Mouse (Mus musculus): Measurements from ENCODE around the gene Ndufs8.

Gene Ndufs8

GRCm38 (mm10) chr19:3904363-3904675, 8.3 kb downstream of the Ndufs8 start:
- DNase-seq (ENCODE audit: low read depth), result no peak

GRCm38 (mm10) chr19:3903648-3904362, 8.8 kb downstream of the Ndufs8 start:
- no peak for DNase-seq (ENCODE audit: low read depth)

GRCm38 (mm10) chr19:3902966-3903365, 9.6 kb downstream of the Ndufs8 start:
- no peak for DNase-seq (ENCODE audit: low read depth)

GRCm38 (mm10) chr19:3899618-3900017, 13.0 kb downstream of the Ndufs8 start:
- DNase-seq (ENCODE audit: low read depth), result no peak

- no peak for DNase-seq (ENCODE audit: low read depth)
Observed at GRCm38 (mm10) chr19:3898952-3899351, 13.6 kb downstream of the Ndufs8 start.

GRCm38 (mm10) chr19:3897557-3897956, 15.0 kb downstream of the Ndufs8 start:
- DNase-seq (ENCODE audit: low read depth), result no peak

- DNase-seq (ENCODE audit: low read depth), result no peak
Observed at GRCm38 (mm10) chr19:3896208-3896607, 16.4 kb downstream of the Ndufs8 start.

GRCm38 (mm10) chr19:3895171-3895631, 17.4 kb downstream of the Ndufs8 start:
- DNase-seq (ENCODE audit: low read depth), result no peak

GRCm38 (mm10) chr19:3894294-3894693, 18.3 kb downstream of the Ndufs8 start:
- DNase-seq (ENCODE audit: low read depth), result no peak

- no peak for DNase-seq (ENCODE audit: low read depth)
Observed at GRCm38 (mm10) chr19:3893545-3894116, 18.9 kb downstream of the Ndufs8 start.

GRCm38 (mm10) chr19:3890181-3890580, 22.4 kb downstream of the Ndufs8 start:
- DNase-seq (ENCODE audit: low read depth), result no peak

- no peak for DNase-seq (ENCODE audit: low read depth)
Observed at GRCm38 (mm10) chr19:3889096-3889495, 23.5 kb downstream of the Ndufs8 start.

- DNase-seq (ENCODE audit: low read depth), result no peak
Observed at GRCm38 (mm10) chr19:3884325-3884990, 28.1 kb downstream of the Ndufs8 start.

- no peak for DNase-seq (ENCODE audit: low read depth)
Observed at GRCm38 (mm10) chr19:3882214-3882613, 30.4 kb downstream of the Ndufs8 start.

- DNase-seq (ENCODE audit: low read depth), result no peak
Observed at GRCm38 (mm10) chr19:3880054-3880848, 32.3 kb downstream of the Ndufs8 start.

- DNase-seq (ENCODE audit: low read depth), result no peak
Observed at GRCm38 (mm10) chr19:3875045-3875444, 37.5 kb downstream of the Ndufs8 start.

- DNase-seq (ENCODE audit: low read depth), result no peak
Observed at GRCm38 (mm10) chr19:3872373-3872772, 40.2 kb downstream of the Ndufs8 start.

- DNase-seq (ENCODE audit: low read depth), result no peak
Observed at GRCm38 (mm10) chr19:3871468-3871867, 41.1 kb downstream of the Ndufs8 start.

GRCm38 (mm10) chr19:3868290-3868689, 44.3 kb downstream of the Ndufs8 start:
- no peak for DNase-seq (ENCODE audit: low read depth)

GRCm38 (mm10) chr19:3864960-3865359, 47.6 kb downstream of the Ndufs8 start:
- no peak for DNase-seq (ENCODE audit: low read depth)

- DNase-seq (ENCODE audit: low read depth), result no peak
Observed at GRCm38 (mm10) chr19:3862713-3863112, 49.9 kb downstream of the Ndufs8 start.

Measured in c-Kit-positive CD71-negative TER-119-negative erythroid progenitor cells, embryonic 14.5 days (primary cell).